Mouse (Mus musculus) limb, embryonic 11.5 days (tissue): ENCODE data around the gene Rce1. TPM values are rescaled to one million over a fixed set of nuclear protein-coding genes. Genes with fewer than 3 reads are reported as not detected.
A peak's percentile ranks its signal among the peaks of the same experiment; 100 is the strongest.

ENCODE experiments used
- ATAC-seq: fragments of 200-750 bp; cut with Nextera tagmentation; 2 replicates; pipeline ENCODE4 v1.8.0; 2017; ENCODE audit warnings: low read depth; ENCODE audit not compliant: insufficient number of reproducible peaks, low FRiP score, low TSS enrichment
- DNase-seq: peaks from one replicate; pipeline ENCODE4 v3.0.0-alpha.2; 2015; ENCODE audit warnings: low spot score
- H3K27ac ChIP-seq: fragments of 300-500 bp; sonication (generic); replicated peaks from 2 replicates; pipeline ENCODE4 v1.5.1; 2014; ENCODE audit warnings: low read depth, mild to moderate bottlenecking, low read length
- H3K27me3 ChIP-seq: fragments of 300-500 bp; sonication (generic); 2 replicates; pipeline ENCODE4 v1.6.1; 2014; ENCODE audit warnings: mild to moderate bottlenecking, low read length, mixed read lengths; ENCODE audit not compliant: control insufficient read depth, insufficient read depth
- H3K36me3 ChIP-seq: fragments of 300-500 bp; sonication (generic); 2 replicates; pipeline ENCODE4 v1.6.1; 2014; ENCODE audit warnings: mild to moderate bottlenecking, low read length, moderate library complexity, mixed read lengths; ENCODE audit not compliant: control insufficient read depth, insufficient read depth
- H3K4me1 ChIP-seq: fragments of 300-500 bp; sonication (generic); 2 replicates; pipeline ENCODE4 v1.6.1; 2014; ENCODE audit warnings: low read length, mixed read lengths; ENCODE audit not compliant: control insufficient read depth, insufficient read depth
- H3K4me2 ChIP-seq: fragments of 300-500 bp; sonication (generic); 2 replicates; pipeline ENCODE4 v1.6.1; 2014; ENCODE audit warnings: low read depth, mild to moderate bottlenecking, moderate library complexity; ENCODE audit not compliant: severe bottlenecking
- H3K4me3 ChIP-seq: fragments of 300-500 bp; sonication (generic); 2 replicates; pipeline ENCODE4 v1.5.1; 2014; ENCODE audit warnings: low read depth, low read length
- H3K9ac ChIP-seq: fragments of 300-500 bp; sonication (generic); 2 replicates; pipeline ENCODE4 v1.6.1; 2014; ENCODE audit warnings: mild to moderate bottlenecking, low read length
- H3K9me3 ChIP-seq: fragments of 300-500 bp; sonication (generic); 2 replicates; pipeline ENCODE4 v1.6.1; 2016; ENCODE audit warnings: low read length; ENCODE audit not compliant: control insufficient read depth
- WGBS: fragments of 180-500 bp; shearing (Covaris S2); extraction: QIAGEN DNeasy Blood & Tissue Kit; methylation state at CpG from one replicate; pipeline ENCODE4 v1.1.7; 2014; 5-methylcytosine and 5-hydroxymethylcytosine counted together
- polyA plus RNA-seq: library from polyadenylated mRNA; unstranded; fragments of >200 nt; fragmentation: Nextera tagmentation; extraction: Ambion mirVana; gene quantifications from 2 replicates; pipeline ENCODE4 v1.2.1, GENCODE M21; 2014

Gene Rce1
- polyA plus RNA-seq, 1 experiment from 2014 or later: 75.2 TPM

DNA sequence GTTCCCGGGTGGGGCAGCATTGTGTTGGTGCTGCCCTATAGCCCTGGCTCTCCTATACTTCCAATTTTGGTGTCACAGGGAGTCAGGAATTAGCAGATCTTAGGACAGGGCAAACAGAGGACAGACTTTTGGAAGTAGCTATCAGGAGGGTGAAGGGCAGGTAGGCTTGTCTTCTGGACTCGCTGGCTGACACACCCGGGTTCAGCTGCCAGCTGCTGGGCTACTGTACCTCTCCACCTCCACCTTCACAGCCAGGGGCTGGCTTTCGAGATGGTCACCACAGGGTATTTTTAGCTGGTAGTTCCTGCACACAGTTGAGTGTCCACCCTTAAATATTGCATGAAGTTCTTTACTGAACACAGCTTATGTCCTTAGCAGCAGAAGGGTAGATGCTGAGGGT lies 16.9 kb downstream of the Rce1 start:
- H3K4me2 ChIP-seq: no peak overlapping the region

DNA sequence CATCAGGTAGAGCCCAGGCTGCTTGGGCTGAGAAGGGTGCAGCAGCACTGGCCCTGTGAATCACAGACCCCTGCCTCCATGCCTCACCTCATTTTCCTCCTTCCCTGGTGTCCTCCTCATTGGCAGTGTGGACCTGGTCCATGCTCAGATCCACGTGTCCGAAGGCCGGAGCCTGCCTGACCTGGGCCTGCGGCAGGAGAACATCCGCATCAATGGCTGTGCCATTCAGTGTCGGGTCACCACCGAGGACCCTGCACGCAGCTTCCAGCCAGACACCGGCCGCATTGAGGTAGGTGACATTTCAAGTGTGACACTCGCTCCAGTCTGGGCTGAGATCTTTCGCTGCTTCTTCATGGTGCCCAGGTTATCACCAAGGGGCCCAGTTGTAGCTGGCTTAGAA lies 18.0 kb downstream of the Rce1 start:
- Histone ChIP-seq H3K9ac (no peak overlapping the region), H3K27me3 (no peaks in the 10 kb centered on the region), H3K9me3 (no peaks in the 10 kb centered on the region), H3K4me1 (no peaks in the 10 kb centered on the region), H3K36me3 (peaks cover 3% of the 10 kb centered on the region), H3K4me2 (no peak overlapping the region), H3K4me3 (no peak overlapping the region), H3K27ac (no peak overlapping the region)
- WGBS: 91% methylated on average over 12 of the region's 12 CpGs
- ATAC-seq: no peak
- DNase-seq: no peak

More for the DNA sequence above, 16.9 kb downstream of the Rce1 start:
- Histone ChIP-seq H3K4me3 (no peak overlapping the region), H3K27me3 (no peaks in the 10 kb centered on the region), H3K27ac (no peak overlapping the region), H3K9me3 (no peaks in the 10 kb centered on the region), H3K4me1 (peaks cover 3% of the 10 kb centered on the region; the same call in 1 of the 2 replicates), H3K9ac (no peak overlapping the region), H3K36me3 (peaks cover 5% of the 10 kb centered on the region)
- ATAC-seq (no peak), DNase-seq (no peak)
- WGBS: 85% methylated on average over 4 of the region's 4 CpGs

DNA sequence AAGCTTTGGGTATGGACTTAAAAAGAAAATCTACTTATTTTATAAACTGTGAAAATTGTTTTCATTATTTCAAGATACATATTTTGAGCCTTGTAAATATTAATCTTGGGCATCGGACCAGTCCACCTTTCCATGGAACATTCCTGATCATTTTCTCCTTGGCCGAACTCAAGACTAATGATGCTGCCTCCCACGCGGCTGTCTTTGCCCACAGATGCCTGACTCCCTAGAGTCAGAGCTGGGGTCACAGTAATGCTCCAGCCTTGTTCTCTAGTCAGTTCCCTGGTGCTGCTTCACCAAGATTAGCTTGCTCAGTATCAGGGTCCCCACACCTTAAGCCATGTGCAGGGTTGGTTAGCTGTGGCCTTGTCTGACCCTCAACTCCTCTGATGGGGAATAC lies 19.8 kb downstream of the Rce1 start:
- Histone ChIP-seq H3K27ac (no peak overlapping the region), H3K9me3 (no peaks in the 10 kb centered on the region), H3K4me2 (no peak overlapping the region), H3K4me1 (no peaks in the 10 kb centered on the region), H3K9ac (no peak overlapping the region), H3K36me3 (no peaks in the 10 kb centered on the region), H3K27me3 (no peaks in the 10 kb centered on the region), H3K4me3 (no peak overlapping the region)
- 92% methylated on average over 4 of the region's 4 CpGs for WGBS
- no peak for DNase-seq
- no peak for ATAC-seq

DNA sequence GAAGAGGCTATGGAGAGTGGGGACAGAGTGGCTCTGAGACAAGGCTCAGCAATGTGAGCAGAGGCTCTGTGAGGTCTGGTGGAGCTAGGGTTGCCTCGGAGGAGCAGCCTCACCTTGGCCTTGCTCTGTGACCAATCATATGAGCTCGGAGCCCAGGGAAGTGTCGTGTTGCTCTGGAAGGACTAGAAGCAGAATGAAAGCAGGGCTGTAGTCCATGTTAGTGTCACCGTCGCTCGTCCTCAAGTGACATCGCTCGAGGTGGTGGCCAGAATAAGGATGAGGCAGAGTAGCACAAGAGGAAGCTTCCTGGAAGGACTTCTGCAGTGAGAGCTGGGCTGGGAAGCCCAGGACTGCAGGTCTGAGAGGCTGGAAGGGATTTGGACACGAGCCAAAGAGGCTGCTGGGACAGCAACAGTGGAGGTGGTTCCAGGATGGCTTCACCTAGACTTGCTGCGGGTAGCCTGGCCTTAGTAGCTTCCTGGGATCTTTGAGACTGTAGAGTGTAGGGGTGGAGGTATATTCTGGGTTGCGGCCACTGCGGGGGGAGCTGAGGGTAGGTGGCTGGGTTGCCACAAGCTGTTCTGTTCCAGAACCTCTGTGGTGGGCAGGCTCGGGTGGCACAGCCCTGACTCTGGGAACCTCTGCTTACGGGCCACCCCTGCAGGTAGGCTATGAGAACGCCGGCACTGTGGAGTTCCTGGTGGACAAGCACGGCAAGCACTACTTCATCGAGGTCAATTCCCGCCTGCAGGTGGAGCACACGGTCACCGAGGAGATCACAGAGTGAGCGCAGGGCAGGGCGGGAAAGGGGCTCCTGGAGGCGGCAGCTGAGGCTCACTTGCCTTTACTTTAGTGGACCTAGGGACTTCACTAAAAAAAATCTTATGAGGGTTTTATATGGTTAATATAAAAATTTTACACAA lies 21.4 kb downstream of the Rce1 start:
- Histone ChIP-seq H3K4me3 (no peak overlapping the region), H3K36me3 (no peaks in the 10 kb centered on the region), H3K4me2 (no peak overlapping the region), H3K27me3 (no peaks in the 10 kb centered on the region), H3K9me3 (no peaks in the 10 kb centered on the region), H3K9ac (no peak overlapping the region), H3K27ac (no peak overlapping the region), H3K4me1 (no peaks in the 10 kb centered on the region)
- DNase-seq: peak; percentile 77
- ATAC-seq: no peak
- WGBS: 35% methylated on average over 24 of the region's 24 CpGs

DNA sequence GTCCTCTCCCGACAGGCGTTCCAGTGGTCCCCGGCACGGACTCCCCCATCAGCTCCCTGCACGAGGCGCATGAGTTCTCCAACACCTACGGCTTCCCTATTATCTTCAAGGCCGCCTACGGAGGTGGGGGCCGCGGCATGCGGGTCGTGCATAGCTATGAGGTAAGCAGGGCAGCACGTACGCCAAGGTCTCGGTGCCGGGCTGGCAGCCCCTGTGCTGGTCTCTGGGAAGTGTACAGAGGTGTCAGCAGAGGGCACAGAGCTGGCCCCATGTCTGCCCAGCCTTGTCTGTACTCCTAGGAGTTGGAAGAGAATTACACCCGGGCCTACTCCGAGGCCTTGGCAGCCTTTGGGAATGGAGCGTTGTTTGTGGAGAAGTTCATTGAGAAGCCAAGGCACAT lies 23.0 kb downstream of the Rce1 start:
- no peak overlapping the region for H3K4me3 ChIP-seq
- H3K36me3 ChIP-seq: no peaks in the 10 kb centered on the region
- DNase-seq (no peak), ATAC-seq (no peak)
- no peak overlapping the region for H3K27ac ChIP-seq
- no peak overlapping the region for H3K4me2 ChIP-seq
- H3K4me1 ChIP-seq: no peaks in the 10 kb centered on the region
- H3K9me3 ChIP-seq: no peaks in the 10 kb centered on the region
- whole genome bisulfite sequencing: 90% methylated on average over 20 of the region's 20 CpGs
- no peaks in the 10 kb centered on the region for H3K27me3 ChIP-seq
- no peak overlapping the region for H3K9ac ChIP-seq

DNA sequence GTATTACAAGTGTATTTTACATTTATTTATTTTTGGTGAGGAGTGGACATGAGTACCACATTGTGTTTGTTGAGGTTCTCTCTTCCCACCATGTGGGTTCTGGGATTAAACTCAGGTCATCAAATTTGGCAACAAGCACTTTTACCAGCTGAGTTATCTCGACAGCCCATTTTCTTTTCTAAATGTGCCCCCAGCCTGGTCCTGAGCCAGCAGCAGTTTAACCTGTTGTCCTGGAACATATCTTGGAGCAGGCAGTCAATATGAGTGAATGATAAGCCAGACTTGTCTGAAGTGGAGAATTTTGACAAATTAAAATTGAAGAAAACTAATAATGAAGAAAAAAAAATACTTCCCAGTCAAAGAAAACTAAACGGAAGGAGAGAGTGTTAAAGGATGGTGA lies 29.4 kb downstream of the Rce1 start:
- H3K9me3 ChIP-seq: no peaks in the 10 kb centered on the region
- no peak overlapping the region for H3K27ac ChIP-seq
- no peaks in the 10 kb centered on the region for H3K4me1 ChIP-seq
- H3K4me2 ChIP-seq: no peak overlapping the region
- H3K36me3 ChIP-seq: no peaks in the 10 kb centered on the region
- H3K4me3 ChIP-seq: no peak overlapping the region
- ATAC-seq (no peak), DNase-seq (no peak)
- no peak overlapping the region for H3K9ac ChIP-seq
- WGBS: 69% methylated on average over 2 of the region's 2 CpGs
- no peaks in the 10 kb centered on the region for H3K27me3 ChIP-seq

DNA sequence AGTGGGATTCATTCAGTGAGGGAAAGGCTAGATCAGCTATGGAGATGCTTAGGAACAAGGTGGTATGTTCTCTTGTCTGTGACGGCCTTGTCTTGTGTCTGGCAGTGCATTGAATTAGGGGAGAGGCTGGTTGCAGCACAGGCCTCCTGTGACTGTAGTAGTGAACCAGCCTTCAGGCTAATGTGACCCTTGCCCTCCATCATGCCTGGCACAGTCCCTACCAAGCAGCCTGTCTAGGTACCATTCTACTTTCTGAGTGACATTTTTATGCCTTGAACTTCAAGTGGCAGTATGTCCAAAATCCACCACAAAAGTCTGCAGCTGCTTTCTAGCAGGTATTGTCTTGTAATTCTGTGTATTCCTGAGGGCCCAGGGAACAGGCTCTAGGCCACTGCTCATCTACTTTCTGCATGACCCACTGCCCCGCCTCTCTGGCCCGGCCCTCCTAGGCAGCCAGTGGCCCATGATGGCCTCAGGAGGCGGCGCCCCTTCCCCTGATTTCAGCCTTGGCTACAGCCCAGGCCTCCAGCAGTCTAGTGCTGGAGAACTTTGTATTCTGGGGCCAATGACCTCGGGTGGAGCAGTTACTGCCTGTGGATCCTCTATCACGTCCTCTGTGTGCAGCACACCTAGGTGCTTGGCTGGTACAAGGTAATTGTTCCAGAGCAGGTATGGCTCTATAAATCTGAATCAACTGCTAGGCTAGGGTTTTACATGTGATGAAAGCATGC lies 31.5 kb downstream of the Rce1 start:
- no peaks in the 10 kb centered on the region for H3K36me3 ChIP-seq
- no peaks in the 10 kb centered on the region for H3K4me1 ChIP-seq
- no peak overlapping the region for H3K27ac ChIP-seq
- WGBS: 50% methylated on average over 7 of the region's 7 CpGs
- no peak overlapping the region for H3K4me2 ChIP-seq
- H3K4me3 ChIP-seq: no peak overlapping the region
- no peaks in the 10 kb centered on the region for H3K9me3 ChIP-seq
- DNase-seq (no peak), ATAC-seq (no peak)
- no peak overlapping the region for H3K9ac ChIP-seq
- no peaks in the 10 kb centered on the region for H3K27me3 ChIP-seq

DNA sequence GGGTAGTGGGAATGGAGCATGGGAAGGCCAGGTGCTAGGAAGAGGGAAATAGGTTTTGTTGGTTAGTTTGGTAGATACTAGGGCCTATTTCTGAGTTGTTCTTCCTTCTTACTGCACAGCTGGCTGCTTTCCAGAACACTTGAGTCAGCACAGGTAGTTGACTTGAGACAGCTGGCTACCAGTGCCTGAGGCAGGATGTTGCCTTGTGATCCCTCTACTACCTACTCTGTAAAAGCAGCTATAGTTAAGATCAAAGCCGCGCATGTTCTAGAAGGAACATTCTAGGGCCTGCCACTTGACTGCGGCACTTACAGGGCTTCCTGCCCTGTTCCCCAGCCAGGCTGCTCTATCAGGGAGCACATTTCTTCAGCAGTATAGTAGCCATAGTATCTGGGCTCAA lies 35.4 kb downstream of the Rce1 start:
- Histone ChIP-seq H3K4me1 (no peaks in the 10 kb centered on the region), H3K27me3 (no peaks in the 10 kb centered on the region), H3K9ac (no peak overlapping the region), H3K4me3 (no peak overlapping the region), H3K36me3 (no peaks in the 10 kb centered on the region), H3K4me2 (no peak overlapping the region), H3K9me3 (no peaks in the 10 kb centered on the region), H3K27ac (no peak overlapping the region)
- 82% methylated on average over 3 of the region's 3 CpGs for WGBS
- ATAC-seq (no peak), DNase-seq (no peak)
